Mouse (Mus musculus) layer of hippocampus, adult 9-10 months (tissue): Measurements from ENCODE around the gene Zfp462.

Source experiments
- DNase-seq: peaks from one replicate; pipeline ENCODE4 v3.0.0; 2022; ENCODE audit warnings: low spot score

Zfp462 gene

DNA sequence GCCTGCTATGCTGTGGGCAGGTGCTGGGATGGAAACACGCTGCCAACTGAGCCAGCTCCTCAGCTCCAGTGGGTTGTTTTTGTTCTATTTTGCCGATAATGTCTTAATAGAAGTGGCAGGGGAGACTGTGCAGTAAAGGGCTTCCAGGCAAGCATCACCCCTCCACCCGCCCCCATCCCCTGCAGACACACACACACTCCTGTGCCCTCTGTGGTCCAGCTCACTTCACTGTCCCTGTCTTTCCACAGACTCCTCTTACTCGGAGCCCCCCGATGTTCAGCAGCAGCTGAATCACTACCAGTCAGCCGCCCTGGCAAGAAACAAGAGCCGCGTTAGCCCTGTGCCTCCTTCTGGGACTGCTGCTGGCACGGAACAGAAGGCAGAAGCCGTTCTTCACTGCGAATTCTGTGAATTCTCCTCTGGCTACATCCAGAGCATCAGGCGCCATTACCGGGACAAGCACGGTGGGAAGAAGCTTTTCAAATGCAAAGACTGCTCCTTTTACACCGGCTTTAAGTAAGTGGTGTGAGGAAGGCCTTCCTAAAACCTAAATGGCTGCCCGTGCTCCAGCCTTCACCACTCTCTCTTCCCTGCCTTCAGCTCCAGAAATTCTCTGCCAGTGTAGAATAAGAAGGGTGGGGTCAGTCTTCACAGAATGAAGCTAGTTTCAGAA, 105.2 kb downstream of the Zfp462 start:
- no peak for DNase-seq

DNA sequence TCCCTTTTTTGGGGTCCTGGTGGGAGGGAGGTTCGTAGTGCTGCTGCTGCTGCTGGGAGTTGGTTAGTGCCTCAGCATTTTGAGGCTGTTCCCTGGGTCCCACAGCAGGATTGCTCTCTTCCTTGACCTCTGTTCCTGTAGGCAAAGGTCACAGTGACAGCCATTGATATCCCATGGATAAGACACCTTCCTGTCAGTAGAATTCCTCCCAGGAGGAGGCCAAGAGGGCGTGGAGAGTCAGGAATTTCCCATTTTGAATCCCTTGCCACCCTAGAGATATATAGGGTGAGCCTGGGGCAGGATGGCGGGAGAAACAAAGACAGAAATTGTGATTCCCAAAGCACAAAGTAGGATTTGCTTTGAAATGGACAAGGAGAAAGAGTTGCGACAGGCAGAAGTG, 106.5 kb downstream of the Zfp462 start:
- no peak for DNase-seq

DNA sequence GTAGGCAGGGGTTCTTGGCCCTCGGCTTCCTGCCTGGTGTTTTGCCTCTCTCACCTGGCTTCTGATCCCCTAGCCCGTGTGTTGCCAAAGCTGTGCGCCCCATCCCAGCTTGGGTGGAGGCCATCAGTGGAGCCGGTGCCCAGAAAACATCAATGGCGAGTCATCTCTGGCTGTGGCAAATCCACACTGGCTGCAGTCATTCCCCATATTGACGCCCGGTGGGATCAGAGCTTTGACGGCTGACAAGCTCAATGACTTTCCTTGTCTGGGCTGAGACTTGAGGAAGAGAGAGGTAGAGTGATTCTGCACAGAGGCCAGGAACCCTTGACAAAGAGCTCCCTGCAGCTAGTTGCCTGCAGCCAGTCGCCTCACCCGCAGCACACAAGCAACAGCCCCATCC, 107.8 kb downstream of the Zfp462 start:
- no peak for DNase-seq

DNA sequence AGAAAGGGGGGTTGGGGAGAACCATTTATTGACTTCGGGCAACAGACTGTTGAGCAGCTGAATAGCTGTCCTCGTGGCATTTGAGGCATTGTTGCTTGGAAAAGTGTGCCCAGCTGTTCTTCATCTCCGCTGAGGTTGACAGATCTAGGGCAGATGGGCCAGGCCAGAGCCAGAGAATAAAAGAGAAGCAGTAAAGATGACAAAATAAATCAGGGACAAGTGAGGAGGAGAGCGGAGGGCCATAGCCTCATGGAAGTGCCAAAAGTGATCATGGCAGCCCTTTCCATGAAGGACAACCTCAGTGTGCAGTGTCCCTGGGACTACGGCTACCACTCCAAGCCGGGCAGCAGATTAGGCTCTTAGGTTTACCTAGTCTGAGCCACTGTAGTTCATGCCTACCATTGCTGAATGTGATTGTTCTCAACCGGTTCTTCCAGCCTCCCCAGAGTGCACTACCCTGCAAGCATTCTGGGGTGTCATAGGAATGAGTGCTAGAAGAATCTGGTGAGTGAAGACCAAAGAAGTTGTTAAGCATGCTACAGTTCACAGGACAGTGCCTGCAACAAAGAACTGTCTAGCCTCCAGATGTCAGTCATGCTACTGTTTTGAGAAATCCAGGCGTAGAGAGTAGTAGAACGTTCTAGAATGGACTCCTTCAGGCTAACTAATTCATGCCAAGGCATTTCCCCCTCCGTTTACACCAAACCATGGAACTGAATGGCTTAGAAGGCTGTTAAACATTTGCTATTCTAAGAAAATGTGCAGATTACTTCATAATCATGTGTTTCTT, 113.0 kb downstream of the Zfp462 start:
- DNase-seq = no peak

DNA sequence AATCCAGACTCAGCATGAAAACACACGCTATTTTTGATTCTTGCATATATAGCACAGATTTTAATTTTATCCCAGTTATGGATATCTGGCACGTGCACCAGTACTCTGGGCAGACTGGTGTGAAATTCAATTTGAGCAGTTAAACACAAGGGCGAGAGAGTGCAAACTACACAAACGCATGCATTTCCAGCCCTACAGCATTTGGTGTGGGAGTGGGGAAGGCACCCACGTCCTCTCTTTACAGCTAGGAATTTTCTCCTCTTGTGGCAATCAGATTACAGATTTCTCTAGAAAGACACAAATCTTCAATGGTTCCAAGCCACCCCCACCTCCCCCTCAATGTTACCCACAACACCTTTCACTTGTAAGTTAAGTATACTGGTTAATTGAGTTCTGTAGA, 114.1 kb downstream of the Zfp462 start:
- no peak for DNase-seq

GRCm38 (mm10) chr4:55066341-55067170, 121.7 kb downstream of the Zfp462 start:
- DNase-seq = no peak

DNA sequence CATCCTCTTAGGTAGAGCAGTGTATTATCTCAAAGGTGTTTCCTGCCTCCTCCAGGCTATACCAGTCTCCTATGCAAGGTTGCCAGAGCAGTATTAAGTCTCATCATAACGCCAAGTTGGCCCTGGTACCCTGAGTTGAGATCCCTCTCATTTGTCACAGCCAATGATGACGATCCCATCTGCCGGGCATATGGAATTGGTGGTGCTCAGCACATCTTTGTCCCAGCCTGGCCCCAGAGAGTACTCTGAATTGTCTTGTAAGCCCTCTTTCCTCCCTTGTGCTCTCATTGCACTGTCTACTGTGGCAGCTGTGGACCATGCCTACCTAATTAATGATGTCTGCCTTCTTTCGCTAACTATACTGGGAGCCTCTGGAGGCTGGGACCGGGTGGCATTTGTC, 126.7 kb downstream of the Zfp462 start:
- DNase-seq = no peak

GRCm38 (mm10) chr4:55077133-55077889, 132.5 kb downstream of the Zfp462 start:
- peak; percentile 20 for DNase-seq

- no peak for DNase-seq
Observed at GRCm38 (mm10) chr4:55077902-55078716, 133.3 kb downstream of the Zfp462 start.

DNA sequence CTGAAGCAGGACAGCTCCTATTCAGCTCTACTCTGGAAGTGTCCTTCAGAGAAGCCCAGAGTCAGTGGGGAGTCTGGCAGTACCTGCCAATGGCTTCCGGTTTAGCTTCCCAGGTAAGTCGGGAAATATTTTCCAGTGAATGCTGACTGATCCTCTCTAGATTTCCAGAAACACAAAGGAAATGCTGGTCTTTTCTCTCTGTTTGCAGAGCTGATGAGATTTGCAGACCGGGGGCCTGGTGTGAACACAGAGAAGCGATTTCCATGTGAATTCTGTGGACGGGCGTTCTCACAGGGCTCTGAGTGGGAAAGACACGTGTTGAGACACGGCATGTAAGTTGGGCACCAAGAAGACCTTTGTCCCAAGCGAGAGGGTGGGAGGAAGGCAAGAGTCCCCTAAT, 134.2 kb downstream of the Zfp462 start:
- DNase-seq = no peak

- no peak for DNase-seq
Observed at GRCm38 (mm10) chr4:55084080-55084688, 139.3 kb downstream of the Zfp462 start.

- DNase-seq = no peak
Observed at GRCm38 (mm10) chr4:55088153-55088552, 143.3 kb downstream of the Zfp462 start.

GRCm38 (mm10) chr4:55088922-55089321, 144.1 kb downstream of the Zfp462 start:
- DNase-seq = no peak

GRCm38 (mm10) chr4:55097157-55097556, 152.3 kb downstream of the Zfp462 start:
- DNase-seq = no peak

GRCm38 (mm10) chr4:55098366-55098765, 153.5 kb downstream of the Zfp462 start:
- no peak for DNase-seq

DNA sequence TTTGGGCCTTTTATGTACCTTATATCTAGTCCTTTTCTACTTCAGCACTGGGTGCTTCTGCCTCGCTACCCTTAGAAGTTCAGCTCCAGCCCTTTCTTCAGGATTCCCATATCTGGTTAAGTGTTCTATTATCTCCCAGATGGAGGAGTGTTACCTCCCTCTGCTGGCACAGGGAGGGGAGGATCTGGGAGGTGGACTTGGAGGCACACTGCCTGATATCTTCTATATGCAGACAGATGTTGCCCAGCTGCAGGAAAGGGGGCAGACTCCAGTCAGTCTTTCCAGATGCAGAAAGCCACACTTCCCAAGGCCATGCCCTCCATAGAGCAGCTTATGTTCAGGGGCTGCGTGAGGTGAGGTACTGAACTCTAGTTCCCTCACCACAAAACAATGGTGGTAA, 156.0 kb downstream of the Zfp462 start:
- no peak for DNase-seq

- no peak for DNase-seq
Observed at GRCm38 (mm10) chr4:55101601-55102000, 156.8 kb downstream of the Zfp462 start.

DNA sequence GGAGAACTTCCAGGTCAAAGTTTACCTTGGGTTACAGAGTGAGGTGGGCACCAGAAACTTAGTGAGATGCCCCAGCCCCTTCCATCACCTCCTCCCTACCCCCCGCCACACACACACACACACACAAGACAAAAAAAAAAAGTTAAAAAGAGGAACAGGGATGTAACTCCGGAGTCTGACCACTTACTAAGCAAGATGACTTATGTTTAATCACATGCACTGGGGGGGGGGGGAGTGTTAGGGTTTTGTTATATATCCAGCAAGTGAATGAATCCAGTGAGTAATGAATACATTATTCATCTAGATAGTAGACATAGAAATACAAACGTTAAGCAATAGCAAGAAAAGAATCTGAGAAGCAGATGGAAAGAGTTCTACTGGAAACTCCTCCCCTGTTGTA, 157.5 kb downstream of the Zfp462 start:
- no peak for DNase-seq

DNA sequence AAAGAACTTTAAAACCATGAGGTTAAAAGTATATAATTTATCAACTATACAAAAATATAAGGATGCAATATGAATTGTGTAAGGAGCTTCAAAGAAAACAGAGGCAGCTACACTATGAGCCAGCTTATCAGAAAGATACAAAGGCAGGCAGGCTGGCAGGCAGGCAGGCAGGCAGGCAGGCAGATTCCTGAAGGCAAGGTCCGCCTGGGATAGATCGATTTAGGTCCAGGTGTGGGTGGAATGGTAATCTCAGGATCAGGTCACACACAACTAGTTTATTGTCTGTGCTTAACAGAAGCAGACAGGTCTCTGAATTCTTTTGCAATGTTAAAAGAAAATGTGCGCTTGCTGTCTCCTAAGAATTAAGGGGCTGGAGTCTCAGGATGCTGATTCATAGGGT, 158.7 kb downstream of the Zfp462 start:
- no peak for DNase-seq

- no peak for DNase-seq
Observed at GRCm38 (mm10) chr4:55117839-55118487, 173.1 kb downstream of the Zfp462 start.
